Mouse (Mus musculus): Measurements from ENCODE around the gene Nacc2.

Gene Nacc2

DNA sequence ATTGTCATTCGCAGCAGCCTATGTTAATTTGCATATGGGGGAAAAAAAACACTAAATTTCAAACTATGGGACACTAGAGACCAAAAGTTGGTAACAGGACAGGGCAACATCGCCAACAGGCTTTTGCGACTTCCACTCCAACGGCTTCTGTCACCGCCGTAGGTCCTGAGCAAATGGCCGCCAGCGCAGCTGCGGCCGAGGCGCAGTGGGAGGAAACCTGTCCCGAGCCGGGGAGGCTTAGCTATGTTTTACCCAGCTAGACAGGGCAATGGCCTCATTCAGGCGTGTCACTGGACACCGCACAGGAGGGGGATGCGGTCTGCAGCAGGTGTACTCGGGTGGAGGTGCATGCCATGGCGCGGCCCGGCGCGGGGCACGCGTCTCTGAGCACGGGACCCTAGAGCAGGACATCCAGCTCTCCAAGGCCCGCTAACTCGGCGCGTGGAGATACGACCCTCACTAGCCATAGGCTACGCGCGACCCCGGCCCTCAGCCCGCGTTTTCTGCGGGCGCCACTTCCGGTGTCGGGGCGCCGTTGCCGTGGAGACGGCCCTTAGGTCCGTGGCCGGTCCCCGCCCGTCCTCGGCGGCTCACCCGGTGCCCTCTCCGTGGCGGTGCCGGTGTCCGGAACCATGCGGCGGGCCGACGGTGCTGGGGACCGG, 16.7 kb upstream of the Nacc2 start:
- peak; percentile 54 for DNase-seq (ENCODE audit: low read depth, low spot score)

DNA sequence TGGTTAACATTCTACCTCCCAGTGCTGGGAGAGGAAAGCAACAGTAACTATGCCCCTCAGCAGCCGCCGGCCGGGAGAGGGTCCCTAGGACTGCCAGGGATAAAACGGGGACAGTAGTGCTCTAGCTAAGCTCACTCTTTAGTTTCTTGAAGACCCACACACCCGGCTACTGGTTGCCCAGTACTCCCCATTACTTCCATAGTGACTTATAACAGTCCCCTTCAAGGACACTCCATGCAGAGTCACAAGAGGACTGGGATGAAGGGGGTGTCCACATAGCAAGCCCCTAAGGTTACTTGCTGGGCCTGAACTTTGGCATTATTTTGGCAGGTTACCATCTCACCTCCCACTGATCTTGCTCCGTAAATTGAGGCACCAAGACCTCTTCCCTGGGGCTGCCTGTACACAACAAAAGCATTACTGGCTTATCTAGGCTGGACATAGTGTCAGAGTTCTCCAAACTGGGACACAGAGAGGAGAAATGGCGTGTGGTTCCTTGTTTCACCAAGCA, 16.1 kb upstream of the Nacc2 start:
- DNase-seq (ENCODE audit: low read depth, low spot score), result no peak

DNA sequence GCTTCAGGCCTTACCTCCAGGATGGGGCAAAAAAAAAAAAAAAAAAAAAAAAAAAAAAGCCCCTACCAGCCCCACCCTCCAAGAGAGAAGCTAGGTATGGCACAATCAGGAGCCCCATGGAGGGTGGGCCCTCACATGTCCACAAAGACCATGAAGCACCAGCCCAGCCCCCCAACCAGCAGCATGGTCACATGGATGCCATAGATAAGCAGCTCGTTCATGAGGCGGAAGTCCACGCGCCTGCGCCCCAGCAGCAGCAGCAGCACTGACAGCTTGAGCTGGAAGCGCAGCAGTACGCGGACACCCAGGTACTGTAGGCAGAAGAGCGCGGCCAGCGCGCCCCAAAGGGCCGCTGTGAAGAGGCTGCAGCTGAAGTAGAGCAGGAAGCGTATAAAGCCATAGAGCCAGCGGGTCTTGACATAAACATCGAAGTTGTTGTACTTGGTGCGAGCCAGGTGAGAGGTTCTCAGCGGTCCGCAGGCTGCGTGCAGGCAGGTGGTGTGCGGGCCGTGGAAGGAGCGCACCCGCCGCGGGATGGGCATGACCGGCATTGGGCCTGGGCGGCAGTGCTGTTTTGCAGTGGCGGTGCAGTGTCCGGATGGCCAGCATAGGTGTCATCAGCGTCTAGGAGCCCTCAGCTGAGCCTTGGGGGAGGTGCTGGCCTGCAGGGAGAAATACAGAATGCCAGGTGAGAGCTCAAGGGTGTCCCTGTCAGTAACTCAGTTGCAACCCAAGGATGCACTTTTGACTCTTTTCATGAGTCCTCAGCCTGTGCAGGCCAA, 15.4 kb upstream of the Nacc2 start:
- DNase-seq (ENCODE audit: low read depth, low spot score), result peak; percentile 27

DNA sequence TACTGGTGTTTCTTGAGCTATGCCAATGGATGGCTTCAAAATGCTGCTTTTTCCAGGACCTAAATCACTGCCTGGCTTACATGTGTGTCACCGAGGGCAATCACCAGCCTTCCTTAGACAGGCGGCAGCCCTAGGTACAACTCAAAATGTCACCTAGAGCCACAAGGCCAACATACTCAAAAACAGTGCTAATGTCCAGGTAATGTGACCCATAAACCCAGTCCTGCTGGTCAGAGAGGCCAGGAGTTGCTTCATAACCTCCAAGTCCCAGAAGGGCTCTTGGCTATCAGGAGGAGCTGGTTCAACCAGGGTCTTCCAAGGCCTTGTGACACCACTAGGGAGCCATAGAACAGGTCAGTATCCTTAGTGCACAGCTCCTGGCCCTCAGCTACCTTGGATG, 11.6 kb upstream of the Nacc2 start:
- DNase-seq (ENCODE audit: low read depth, low spot score), result no peak

DNA sequence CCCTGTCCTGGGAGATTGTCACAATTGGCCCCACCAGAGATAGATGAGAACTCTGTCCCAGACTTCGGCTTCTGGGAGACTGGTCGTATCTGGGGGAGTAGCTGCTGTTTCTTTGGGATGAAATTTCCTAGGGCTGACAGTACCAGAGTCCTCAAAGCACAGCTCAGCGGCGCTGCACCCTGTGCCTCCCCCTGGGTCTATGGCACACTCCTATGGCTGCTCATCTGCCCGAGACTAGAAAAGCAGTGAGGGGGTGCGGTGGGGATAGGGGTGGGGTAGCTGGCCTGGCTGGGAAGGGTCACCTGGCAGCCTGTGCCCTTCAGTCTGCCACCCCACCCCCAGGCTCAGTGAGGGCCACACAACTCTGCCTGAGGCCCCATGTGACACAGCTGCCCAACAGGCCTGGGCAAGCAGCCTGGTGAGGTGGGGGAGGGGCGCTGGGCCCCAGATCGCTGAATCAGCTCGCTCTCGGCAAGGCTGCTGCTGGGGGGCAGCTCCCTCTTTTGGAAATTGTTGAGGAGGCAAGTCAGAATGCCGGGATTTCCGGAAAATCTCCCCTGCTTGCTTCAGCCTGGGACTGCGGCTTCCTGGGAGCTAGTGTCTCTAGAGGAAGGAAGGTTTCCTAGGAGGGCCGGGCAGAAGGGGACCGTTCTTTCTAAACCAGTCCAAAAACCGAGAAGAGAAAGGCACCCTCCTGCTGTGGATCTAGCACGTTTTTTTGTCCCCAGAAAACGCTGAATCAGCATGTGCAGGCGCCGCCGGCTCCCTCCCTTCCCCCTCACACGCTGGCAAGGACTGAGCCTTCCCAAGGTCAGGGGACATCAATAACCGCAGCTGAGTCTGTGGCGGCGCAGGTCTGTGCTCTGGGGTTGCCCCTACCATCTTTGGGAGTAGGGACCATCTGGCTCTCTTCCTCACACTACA, 9.9 kb upstream of the Nacc2 start:
- peak; percentile 95 for DNase-seq (ENCODE audit: low read depth, low spot score)

DNA sequence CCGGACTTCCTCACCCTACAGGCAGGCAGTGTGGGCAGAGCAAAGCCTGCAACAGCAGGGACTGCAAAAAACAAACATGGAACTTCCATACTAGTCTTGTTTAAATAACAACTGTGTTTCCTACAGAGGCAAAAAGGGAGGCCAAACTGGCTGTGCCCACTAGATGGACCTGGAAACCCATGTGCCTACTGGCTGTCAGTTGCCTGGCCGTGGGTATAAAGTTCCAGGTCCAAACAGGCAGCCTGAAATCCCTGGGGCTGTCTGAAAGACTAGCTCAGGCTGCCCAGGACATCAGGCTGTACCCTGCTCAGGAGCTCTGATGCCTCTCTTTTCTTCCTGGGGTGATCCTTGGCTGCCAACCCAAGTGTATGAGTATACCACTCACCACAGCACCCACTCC, 8.3 kb upstream of the Nacc2 start:
- DNase-seq (ENCODE audit: low read depth, low spot score), result no peak

DNA sequence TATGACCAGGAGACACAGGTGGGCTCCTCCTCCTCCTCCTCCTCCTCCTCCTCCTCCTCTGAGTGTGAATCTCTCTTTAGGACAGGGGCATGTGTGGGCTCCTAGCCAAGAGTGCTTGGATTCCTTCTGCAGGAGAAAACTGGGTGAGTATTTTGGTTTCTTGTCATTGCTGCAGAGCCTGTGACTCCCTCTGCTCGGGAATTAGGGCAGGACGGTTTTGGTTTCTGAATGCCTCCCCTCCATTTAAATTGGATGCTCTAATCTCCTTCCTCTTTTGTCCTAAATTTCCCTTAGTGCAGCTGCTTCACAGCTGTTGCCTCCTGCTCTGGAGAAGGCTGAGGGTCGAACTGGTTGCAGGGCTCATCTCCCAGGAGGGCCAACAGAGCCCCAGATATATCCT, 6.9 kb upstream of the Nacc2 start:
- DNase-seq (ENCODE audit: low read depth, low spot score), result peak; percentile 68

DNA sequence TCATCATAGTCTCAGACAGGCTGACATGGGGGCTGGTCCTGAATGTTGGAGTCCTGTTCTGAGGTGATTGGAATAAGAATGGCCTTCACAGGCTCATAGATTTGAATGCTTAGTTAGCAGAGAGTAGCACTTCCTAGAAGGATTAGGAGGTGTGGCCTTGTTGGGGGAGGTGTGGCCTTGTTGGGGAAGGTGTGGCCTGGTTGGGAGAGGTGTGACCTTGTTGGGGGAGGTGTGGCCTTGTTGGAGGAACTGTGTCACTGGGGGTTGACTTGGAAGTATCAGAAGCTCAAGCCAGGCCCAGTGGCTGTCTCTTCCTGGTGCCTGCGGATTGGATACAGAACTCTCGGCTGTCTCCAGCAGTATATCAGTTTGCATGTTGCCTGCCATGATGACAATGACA, 6.3 kb upstream of the Nacc2 start:
- DNase-seq (ENCODE audit: low read depth, low spot score), result no peak

DNA sequence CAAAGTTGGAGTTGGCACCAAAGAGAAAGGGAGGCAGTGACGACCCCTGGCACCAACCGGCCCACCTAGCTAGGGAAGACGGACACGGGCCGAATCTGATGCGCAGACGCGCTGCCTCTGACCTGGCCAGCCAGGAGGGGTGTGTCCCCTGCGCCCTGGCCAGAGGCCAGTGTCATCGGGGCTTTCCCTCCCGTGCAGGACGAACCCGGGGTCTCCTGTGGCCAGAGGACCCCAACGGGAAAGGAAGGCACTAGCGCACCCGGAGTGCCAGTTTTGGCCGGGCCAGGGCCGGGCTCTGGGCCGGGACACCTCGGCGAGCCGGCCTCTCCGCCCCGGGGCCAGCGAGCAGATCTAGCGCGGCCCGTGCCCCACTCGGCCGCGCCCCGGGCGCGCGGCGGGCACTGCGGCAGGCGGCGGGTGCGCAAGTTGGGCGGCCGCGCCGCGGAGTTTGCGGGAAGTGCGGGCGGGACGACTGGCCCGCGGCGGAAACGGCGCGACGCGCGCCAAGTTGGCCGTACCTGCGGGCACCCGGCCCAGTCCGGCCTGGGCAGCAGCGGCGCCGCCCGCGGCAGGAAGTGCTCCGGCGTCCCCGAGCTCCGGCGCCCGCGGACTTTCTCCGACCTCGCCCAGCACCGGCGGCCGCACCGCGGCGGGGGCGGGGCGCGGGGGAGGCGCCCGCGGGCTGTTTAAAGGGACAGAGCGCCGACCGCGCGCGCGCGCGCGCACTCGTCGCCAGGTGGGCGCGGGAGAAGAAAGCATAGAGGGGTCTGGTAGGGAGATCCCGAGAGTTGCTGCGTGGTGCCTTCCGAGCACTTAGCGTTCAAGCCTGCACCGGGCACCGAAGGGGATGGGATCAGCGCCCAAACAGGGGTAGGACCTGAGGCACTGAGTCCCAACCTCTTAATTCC, 595 bp downstream of the Nacc2 start:
- peak; percentile 70 for DNase-seq (ENCODE audit: low read depth, low spot score)

DNA sequence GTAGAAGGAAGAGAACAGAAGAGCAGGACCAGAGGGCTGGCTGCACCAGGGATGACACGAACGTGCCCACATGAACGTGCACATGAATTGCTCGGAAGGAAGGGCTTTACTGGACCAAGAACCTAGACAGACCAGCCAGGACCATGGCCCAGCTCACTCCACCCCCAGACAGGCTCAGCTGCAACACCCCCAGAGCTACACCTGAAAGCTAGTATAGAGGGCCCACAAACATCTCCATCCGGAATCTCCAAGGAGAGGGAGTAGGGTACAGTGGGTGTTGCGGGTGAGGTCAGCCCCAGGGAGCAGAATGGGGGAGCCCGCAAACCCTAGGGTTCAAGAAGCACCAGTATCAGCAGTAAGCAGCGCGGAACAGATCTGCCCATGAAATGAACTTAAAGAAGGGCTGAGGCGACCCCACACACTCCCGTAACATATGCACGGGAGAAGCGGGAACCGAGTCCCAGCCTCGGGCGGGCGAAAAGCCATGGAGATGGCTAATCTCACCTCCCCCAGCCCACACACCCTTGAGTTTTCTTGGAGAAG, 1.4 kb downstream of the Nacc2 start:
- no peak for DNase-seq (ENCODE audit: low read depth, low spot score)

DNA sequence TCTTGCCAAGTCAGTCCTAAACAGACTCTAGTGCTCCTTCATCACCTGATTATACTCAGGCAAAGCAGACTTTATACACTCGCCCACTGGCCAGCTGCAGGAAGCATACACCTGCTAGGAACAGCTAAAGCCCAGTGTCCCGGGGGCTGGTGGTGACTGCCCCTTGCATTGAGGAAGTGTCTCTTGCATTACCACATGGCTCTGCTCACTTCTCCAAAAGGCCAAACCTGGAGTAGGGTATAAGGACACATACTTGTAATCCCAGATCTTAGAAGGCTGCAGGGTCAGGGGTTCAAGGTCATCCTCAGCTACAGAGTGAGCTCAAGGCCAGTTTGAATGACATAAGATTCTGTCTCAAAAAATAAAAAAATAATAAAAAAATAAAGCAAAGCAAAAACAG, 3.4 kb downstream of the Nacc2 start:
- no peak for DNase-seq (ENCODE audit: low read depth, low spot score)

DNA sequence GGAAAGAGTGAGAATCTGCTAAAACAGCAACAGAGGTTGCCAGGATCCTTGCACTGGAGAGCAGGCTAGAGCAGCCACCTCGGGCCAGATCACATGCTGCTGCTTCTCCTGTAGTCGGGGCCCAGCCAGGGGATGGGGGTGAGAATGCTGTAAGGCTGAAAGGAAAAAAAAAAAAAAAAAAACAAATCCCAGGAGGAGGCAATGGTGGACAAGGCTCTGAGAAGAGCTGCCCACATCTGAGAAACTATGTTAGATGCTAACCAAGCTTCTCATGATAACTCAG, 3.8 kb downstream of the Nacc2 start:
- no peak for DNase-seq (ENCODE audit: low read depth, low spot score)

DNA sequence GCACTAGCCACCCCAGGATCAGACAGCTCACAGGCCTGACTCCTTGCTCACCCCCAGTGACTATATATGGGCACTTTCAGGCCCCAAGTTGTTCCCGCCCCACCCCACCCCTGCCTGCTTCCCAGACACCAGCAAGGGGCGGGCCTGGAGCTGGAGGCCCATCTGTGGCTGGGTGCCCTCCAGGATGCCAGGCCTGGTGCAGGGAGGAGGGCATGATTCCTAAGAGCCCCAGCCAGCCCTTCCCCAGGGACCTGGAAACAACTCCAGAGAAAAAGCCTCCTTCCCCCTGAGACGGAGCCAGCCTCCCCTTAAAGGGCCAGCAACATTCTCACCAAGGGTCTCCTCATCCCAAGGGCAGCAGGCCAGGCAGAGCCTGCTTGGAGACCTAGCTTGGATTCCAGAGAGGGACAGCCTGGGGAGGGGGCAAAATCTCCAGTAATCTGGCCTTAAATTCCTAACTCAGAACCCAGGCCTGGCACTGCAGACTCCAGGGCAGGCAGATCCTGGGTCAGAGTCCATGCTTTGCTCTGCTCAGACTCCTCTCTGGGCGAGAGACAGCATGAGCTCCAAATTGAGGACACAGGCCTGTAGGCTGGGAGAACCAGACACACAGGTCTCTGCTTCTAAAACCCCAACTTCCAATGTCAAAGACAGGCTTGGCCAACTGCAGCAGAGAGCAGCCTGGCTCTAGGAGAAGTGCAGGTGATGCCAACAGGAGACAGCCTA, 4.3 kb downstream of the Nacc2 start:
- peak; percentile 63 for DNase-seq (ENCODE audit: low read depth, low spot score)

DNA sequence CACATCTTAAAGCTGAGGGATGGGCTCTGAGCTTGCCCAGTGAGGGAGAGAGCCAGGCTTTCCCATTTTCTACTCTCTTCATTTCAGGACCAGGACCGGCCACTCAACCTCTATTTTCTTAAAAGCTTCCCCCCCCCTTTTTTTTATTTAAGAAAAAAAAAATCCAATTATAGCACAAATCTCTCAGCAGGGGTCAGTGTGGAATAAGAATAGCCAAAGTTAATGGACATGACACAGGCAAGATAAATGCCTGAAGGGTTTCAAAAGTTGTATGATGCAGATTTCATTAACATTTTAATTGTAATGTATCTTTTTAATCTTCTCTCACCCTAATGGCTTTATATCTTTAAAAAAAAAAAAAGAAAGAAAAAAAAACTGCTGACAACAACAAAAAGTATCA, 5.4 kb downstream of the Nacc2 start:
- no peak for DNase-seq (ENCODE audit: low read depth, low spot score)

DNA sequence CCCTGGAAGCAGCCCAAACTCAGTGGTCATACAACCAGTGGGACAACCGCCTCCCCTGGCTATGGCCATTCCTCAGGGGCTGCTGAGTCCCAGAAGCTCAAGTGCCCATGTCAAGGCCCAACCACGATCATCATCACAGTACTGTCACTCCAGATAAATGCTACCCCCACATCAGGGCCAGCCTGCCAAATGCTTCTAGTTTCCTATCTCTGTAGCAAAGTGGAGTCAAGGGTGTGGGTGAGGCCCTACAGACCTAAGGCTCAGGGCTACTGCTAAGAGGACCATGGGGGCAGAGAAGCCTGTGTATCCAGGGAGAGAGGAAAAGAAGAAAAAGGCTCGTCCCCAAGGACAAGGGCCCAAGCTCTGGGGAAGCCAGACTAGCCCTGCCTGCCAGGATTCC, 6.5 kb downstream of the Nacc2 start:
- no peak for DNase-seq (ENCODE audit: low read depth, low spot score)

DNA sequence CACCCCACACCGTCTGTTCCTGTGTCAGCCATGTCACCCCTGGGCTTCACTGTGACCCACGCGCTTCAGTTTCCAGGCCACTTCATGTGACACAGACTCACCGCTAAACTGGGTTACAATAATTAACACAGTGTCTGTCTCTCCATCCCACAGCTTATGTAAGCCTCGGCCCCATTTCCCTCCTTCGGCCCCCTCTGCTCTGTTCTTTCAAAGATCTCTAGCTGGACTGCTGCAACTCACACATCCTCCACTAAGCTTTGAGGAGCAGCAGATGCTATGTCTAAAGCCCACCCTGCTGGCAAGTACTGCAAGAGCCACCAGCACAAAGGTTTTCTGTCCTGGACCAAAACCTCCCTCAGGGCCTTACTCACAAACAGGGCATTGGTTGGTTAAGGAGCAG, 7.8 kb downstream of the Nacc2 start:
- peak; percentile 49 for DNase-seq (ENCODE audit: low read depth, low spot score)

DNA sequence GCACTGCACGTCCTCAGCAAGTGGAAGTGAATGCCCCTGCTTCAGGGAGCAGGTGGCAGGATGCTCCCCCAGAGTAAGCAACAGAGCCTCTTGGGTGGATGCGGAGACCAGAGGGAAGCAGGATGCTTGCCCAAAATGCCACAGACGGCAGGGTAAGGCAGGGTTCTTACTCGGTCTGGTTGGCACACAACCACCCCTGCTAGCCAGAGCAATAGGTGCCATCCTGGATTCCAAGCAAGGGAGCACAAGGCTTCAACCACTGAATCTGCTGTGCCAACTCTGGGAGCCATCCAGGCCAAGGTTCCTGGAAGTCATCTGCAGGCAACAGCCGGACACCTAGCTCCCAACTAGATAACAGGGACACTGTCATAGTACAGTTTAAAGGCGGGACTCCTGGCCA, 14.8 kb downstream of the Nacc2 start:
- DNase-seq (ENCODE audit: low read depth, low spot score), result peak; percentile 62

DNA sequence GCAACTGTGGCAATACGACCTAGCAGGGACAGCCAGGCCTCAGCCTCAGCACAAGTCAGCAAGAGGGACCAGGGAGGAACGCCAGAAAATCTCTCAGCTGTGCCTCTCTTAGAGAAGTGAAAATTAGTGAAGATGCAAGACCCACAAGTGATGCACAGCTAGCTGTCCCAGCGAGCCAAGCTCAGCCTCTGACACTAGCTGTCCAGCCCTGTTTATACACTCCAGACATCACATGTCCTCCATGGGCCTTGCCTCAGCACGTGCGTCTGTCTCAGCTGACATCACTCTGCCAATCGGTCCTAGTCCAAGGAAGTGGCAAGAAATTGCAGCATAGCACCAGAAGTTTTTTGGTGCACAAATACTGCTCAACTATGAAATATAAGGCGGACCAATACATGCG, 16.0 kb downstream of the Nacc2 start:
- DNase-seq (ENCODE audit: low read depth, low spot score), result no peak

DNA sequence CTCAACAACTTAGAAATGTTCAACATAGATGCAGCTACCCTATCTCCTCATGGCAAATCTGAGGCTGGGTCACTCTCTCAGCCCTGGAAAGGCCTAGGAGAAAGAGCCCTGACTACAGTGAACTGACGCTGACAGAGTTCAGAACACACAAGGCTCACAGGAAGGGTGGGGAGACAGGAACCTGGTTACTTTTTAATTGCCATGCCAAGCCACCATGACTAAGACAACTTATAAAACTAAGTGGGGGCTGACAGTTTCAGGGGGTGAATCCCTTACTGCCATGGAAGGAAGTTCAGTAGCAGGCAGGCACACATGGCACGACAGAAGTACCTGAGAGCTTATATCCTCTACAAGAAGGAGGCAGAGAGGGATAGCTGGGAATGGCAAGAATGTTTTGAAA, 16.8 kb downstream of the Nacc2 start:
- no peak for DNase-seq (ENCODE audit: low read depth, low spot score)

DNA sequence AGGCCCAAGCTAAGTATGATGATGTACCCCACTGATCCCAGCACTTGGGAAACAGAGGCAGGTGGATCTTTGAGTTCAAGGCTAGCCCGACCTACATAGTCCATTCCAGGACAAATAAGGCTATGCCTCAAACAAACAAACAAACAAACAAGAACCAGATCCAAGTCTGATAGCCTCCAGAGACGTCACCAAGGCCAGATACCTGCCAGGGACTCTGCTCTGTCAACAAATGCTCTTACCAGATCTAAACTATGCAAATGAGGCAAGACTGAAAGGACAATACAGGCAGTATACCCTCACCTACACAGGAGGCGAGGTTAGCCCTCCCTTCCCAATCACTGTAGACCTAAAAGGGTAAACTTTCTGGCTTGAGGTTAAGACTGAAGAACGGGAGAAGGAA, 22.7 kb downstream of the Nacc2 start:
- no peak for DNase-seq (ENCODE audit: low read depth, low spot score)

Measured in brain, adult 2 months (tissue).